Mouse (Mus musculus): ENCODE measurements around the gene Eef1b2. TPM values are rescaled to one million over a fixed set of nuclear protein-coding genes. Genes with fewer than 3 reads are reported as not detected.

The Eef1b2 gene
- polyA plus RNA-seq, 1 experiment from 2014 or later: 249 TPM

- H3K27me3 ChIP-seq: no peaks in the 10 kb centered on the region
- no peaks in the 10 kb centered on the region for H3K36me3 ChIP-seq
Observed at GRCm38 (mm10) chr1:63214271-63214558, 37.6 kb downstream of the Eef1b2 start, which contains the start of gene Gpr1. Gene Gpr1, minus strand, starts transcription at chr1:63214543.

GRCm38 (mm10) chr1:63214631-63215030, 38.0 kb downstream of the Eef1b2 start:
- H3K9me3 ChIP-seq (replicated peaks): no peaks in the 10 kb centered on the region
- H3K4me2 ChIP-seq: no peak overlapping the region
- no peak overlapping the region for H3K27ac ChIP-seq
- no peak for ATAC-seq (replicated peaks; ENCODE audit: insufficient number of reproducible peaks, insufficient read depth, low FRiP score, low read depth)
- H3K4me3 ChIP-seq: no peak overlapping the region
- no peak overlapping the region for H3K9ac ChIP-seq
- 0 out of 2 replicates have a peak, but pooled peaks cover 2% of the 10 kb centered on the region for H3K4me1 ChIP-seq (replicated peaks)
- no peaks in the 10 kb centered on the region for H3K27me3 ChIP-seq
- 53% methylated on average over 7 of the region's 7 CpGs for WGBS
- H3K36me3 ChIP-seq: no peaks in the 10 kb centered on the region

More at GRCm38 (mm10) chr1:63214271-63214558, 37.6 kb downstream of the Eef1b2 start, which contains the start of gene Gpr1:
- 42% methylated on average over 3 of the region's 3 CpGs for WGBS
- Histone ChIP-seq H3K9me3 (replicated peaks) (no peaks in the 10 kb centered on the region), H3K9ac (no peak within 1 kb of the TSS), H3K4me3 (0 out of 2 replicates have a peak within 1 kb of the TSS, but pooled peaks have one; percentile 3), H3K4me2 (peak within 1 kb of the TSS; percentile 41), H3K27ac (no peak within 1 kb of the TSS), H3K4me1 (replicated peaks) (0 out of 2 replicates have a peak, but pooled peaks cover 2% of the 10 kb centered on the region)
- ATAC-seq (replicated peaks; ENCODE audit: insufficient number of reproducible peaks, insufficient read depth, low FRiP score, low read depth): no peak

GRCm38 (mm10) chr1:63219277-63219676, 42.7 kb downstream of the Eef1b2 start:
- no peaks in the 10 kb centered on the region for H3K9me3 ChIP-seq (replicated peaks)
- no peak overlapping the region for H3K27ac ChIP-seq
- ATAC-seq (replicated peaks; ENCODE audit: insufficient number of reproducible peaks, insufficient read depth, low FRiP score, low read depth): no peak
- no peaks in the 10 kb centered on the region for H3K27me3 ChIP-seq
- no peaks in the 10 kb centered on the region for H3K4me1 ChIP-seq (replicated peaks)
- H3K36me3 ChIP-seq: no peaks in the 10 kb centered on the region
- 93% methylated on average over 4 of the region's 4 CpGs for WGBS
- no peak overlapping the region for H3K4me3 ChIP-seq
- no peak overlapping the region for H3K9ac ChIP-seq
- H3K4me2 ChIP-seq: no peak overlapping the region

- 47% methylated on average over 4 of the region's 4 CpGs for WGBS
- H3K36me3 ChIP-seq: no peaks in the 10 kb centered on the region
- no peaks in the 10 kb centered on the region for H3K27me3 ChIP-seq
- no peak overlapping the region for H3K27ac ChIP-seq
- no peak overlapping the region for H3K4me2 ChIP-seq
- H3K9me3 ChIP-seq (replicated peaks): no peaks in the 10 kb centered on the region
- H3K4me1 ChIP-seq (replicated peaks): peaks cover 8% of the 10 kb centered on the region
- H3K9ac ChIP-seq: no peak overlapping the region
- no peak overlapping the region for H3K4me3 ChIP-seq
- no peak for ATAC-seq (replicated peaks; ENCODE audit: insufficient number of reproducible peaks, insufficient read depth, low FRiP score, low read depth)
Observed at GRCm38 (mm10) chr1:63225009-63225408, 48.4 kb downstream of the Eef1b2 start.

GRCm38 (mm10) chr1:63225890-63226289, 49.3 kb downstream of the Eef1b2 start:
- Histone ChIP-seq H3K4me1 (replicated peaks) (peaks cover 8% of the 10 kb centered on the region), H3K27me3 (no peaks in the 10 kb centered on the region), H3K4me3 (no peak overlapping the region), H3K4me2 (no peak overlapping the region), H3K36me3 (no peaks in the 10 kb centered on the region), H3K9ac (no peak overlapping the region), H3K9me3 (replicated peaks) (no peaks in the 10 kb centered on the region), H3K27ac (no peak overlapping the region)
- peak; percentile 72; the same call in 1 of the 2 replicates for ATAC-seq (replicated peaks; ENCODE audit: insufficient number of reproducible peaks, insufficient read depth, low FRiP score, low read depth)
- 9% methylated on average over 7 of the region's 7 CpGs for WGBS

GRCm38 (mm10) chr1:63227241-63227640, 50.6 kb downstream of the Eef1b2 start:
- 77% methylated on average over 5 of the region's 5 CpGs for WGBS
- Histone ChIP-seq H3K9me3 (replicated peaks) (no peaks in the 10 kb centered on the region), H3K27ac (no peak overlapping the region)

More at GRCm38 (mm10) chr1:63227241-63227640, 50.6 kb downstream of the Eef1b2 start:
- Histone ChIP-seq H3K27me3 (no peaks in the 10 kb centered on the region), H3K4me3 (no peak overlapping the region), H3K4me2 (no peak overlapping the region), H3K4me1 (replicated peaks) (peaks cover 8% of the 10 kb centered on the region), H3K36me3 (no peaks in the 10 kb centered on the region), H3K9ac (no peak overlapping the region)
- ATAC-seq (replicated peaks; ENCODE audit: insufficient number of reproducible peaks, insufficient read depth, low FRiP score, low read depth): no peak

Small RNA genes lying within 50 kb of the gene (microRNA-seq; reads per million reads assigned to microRNA genes)
- not detected for gene Gm24557
- not detected for gene Gm27512

Other genes with a start within 250 kb of the Eef1b2 start
- 7.1 and 9.1 TPM in 2 replicates for gene Ino80d, start 62.2 kb upstream of the Eef1b2 start, polyA plus RNA-seq (2015; fragmentation: Nextera tagmentation; extraction: Ambion mirVana)
- 344 and 378 TPM in 2 replicates for gene Ndufs1, start within 50 bp of the Eef1b2 start, polyA plus RNA-seq (2015; fragmentation: Nextera tagmentation; extraction: Ambion mirVana)
- gene Gpr1, start 37.7 kb downstream of the Eef1b2 start, polyA plus RNA-seq (2015; fragmentation: Nextera tagmentation; extraction: Ambion mirVana): 0.11 and 0.14 TPM in 2 replicates
- gene Zdbf2, start 96.4 kb downstream of the Eef1b2 start, polyA plus RNA-seq (2015; fragmentation: Nextera tagmentation; extraction: Ambion mirVana): 6.2 TPM in 2 replicates

Measured in heart, embryonic 15.5 days (tissue).